Mouse (Mus musculus) lung, postnatal 14 days (tissue): ENCODE results near the gene D7Ertd443e.
A peak's percentile ranks its signal among the peaks of the same experiment; 100 is the strongest.

ENCODE experiments used
- DNase-seq: peaks from one replicate; pipeline ENCODE4 v3.0.0; 2021

Gene D7Ertd443e

DNA sequence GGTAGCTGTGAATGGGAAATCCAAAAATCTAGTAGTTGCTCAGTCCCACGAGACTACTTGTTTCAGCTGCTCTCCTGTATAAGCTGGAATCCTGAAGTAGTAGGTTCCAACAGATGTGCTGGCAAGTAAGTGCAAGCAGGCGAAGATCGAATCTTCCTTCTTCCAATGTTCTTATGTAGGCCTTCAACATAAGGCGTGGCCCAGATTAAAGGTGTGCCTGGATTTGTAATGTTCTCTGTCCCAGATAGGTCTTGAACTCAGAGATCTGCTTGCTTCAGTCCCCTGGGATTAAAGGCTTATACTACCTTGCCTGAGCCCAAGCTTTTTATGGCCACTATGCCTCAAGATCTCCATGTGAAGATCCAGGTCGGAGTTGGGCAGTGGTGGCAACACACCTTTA lies at the start of gene D7Ertd443e:
TSS of gene D7Ertd443e (minus strand) at position 101 of the 400 bp plus-strand sequence.
- no peak for DNase-seq

DNA sequence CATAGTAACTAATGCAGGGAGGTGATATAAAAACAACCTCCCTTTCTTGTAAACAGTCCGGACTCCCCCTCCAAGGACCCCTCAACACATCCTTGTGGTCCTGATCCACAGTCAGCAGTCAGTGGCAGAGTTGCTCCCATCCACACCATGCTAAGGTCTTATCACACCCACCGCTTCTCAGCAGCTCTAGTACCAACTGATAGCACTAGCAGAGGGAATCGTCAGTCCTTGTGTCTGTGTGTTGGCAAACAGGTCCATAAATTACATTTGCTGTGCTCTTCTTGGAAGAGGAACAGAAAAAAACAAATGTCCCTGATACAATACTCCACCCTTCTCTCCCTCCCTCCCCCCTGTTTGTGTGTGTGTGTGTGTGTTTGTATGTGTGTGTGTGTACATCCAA lies 46.2 kb upstream of the D7Ertd443e start:
- DNase-seq, result no peak

DNA sequence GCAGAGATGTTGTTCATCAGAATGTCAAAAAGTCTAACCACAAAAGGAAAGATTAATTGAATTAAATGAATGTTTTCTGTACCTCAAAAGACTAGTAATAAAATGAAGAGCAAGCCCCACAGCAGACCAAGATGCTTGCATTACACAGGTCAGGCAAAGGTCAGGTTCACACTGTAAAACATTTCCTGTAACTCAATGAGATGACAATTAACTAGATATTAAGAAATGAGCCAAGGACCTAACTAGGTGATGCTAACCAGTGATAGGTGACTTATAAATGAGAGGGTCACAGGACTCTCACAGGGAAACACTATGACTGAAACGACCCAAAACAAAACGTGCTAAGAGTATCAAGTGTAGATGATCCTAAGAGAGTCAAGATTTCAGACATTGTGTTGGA lies 43.2 kb upstream of the D7Ertd443e start:
- DNase-seq, result no peak

DNA sequence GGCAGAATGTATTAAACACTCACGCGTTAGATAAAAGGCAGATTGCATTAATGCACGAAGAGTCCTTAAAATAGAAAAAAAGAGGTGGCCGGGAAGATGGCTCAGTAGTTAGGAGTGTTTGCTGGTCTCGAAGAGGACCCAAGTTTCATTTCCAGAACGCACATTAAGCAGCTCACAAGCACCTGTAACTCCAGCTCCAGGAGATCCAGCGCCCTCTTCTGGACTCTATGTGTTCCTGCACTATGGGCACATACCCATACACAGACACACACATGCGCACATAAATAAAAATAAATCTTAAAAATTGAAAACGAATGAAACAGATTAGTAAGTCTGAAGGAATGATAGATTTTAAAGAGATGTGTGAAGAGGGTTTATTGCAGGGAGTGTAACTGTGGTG lies 29.6 kb upstream of the D7Ertd443e start:
- no peak for DNase-seq

DNA sequence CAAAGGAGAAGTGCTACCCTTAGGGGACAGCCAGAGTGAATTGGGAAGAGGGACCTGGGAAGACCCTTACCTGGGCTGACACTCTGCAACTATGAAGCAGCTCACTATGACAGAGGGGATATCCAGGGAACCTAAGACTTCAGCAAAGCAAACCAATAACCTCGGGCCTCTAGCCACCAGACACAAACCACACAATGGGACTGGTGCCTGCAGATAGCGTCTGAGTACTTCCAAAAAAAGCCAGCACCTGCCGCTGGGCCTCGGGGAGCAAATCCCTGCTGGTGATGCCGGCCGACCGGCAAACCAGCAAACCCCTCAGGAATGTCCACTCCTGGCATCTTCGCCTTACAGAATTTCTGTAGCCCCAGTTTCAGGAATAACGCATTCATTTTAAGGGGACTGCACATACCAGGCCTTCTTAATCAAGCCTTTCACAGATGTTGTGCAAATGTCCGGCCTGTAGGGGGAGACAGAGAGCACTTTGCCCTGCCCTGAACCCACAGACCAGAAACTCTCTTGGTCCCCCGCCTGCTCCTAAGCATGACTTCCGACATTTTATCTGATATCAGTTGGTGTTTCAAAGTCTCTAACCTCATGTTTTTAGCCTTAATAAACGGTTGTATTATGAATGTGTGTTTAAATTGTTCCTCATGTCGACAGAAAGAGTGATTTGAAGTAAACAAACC lies 28.7 kb upstream of the D7Ertd443e start:
- peak; percentile 72 for DNase-seq

DNA sequence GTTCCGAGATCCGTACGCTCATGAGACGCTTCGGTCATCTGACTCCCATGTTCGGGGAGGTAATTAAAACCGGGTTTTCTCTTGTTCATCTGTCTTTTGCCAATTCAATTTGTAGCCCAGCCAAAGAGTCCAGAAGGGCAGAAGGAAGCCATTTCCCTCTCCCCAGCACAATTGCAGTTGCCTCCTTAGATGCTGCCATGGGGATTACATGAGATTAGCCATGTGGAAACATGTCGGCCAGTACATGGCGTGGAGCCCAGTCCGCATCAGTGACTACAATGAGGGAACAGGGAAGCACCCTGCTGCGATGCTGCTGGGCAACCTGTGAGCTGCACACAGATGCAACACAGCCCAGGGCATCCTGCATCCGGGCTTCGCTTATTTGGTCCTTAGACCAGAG lies 23.2 kb upstream of the D7Ertd443e start:
- no peak for DNase-seq

DNA sequence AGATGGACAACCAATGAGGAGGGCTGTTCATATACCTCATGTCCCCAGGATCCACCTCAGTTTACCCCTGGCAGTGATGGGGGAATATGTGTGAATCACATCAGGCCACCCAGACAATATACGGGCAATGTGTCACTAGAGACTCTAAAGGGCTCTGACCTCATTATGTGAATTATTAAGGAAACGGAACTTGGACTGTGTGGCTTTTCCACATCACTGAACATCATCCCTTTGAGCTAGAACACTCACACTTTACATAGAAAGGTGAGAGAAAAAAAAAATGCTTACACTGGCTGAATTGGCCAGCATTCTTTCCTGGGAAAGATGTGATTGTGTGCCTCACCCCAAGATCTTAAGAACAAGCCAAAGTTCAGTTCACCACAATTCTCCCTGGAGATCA lies 15.3 kb upstream of the D7Ertd443e start:
- no peak for DNase-seq

DNA sequence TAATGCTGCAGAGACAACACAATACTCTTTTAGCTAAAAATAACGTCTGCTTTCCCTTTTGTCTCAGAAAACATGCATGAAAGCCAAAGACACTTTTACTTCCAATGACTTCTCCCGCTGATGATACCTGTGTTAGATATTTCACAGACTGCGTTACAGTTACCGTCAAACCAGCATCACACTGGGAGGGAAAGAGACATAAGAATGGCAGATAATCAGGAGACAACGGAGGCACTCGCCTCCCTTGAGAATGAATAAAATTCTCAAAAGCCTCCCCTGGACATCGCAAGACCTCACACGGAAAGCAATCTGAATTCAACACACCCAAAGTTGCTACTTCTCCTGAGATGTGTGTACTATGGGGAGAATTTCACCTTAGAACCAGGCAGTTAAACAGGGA lies 11.3 kb upstream of the D7Ertd443e start:
- no peak for DNase-seq

DNA sequence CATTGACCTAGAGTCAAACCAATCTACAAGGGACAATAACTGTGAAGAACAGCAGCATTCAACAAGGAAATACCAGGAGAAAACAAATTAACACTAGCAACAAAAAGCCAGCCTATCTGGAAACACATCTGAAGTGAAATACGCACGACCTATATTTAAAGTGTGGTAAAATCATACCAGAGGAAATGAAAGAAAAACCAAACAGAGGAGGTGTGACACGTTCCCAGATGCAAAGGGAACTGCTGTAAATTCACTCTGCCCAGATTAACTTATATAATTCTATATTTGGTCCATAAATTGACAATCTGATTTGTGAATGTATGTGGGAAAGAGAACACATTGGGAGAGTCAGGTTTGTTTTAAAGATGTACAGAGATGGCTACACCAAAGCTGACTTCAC lies 2.7 kb downstream of the D7Ertd443e start:
- no peak for DNase-seq

DNA sequence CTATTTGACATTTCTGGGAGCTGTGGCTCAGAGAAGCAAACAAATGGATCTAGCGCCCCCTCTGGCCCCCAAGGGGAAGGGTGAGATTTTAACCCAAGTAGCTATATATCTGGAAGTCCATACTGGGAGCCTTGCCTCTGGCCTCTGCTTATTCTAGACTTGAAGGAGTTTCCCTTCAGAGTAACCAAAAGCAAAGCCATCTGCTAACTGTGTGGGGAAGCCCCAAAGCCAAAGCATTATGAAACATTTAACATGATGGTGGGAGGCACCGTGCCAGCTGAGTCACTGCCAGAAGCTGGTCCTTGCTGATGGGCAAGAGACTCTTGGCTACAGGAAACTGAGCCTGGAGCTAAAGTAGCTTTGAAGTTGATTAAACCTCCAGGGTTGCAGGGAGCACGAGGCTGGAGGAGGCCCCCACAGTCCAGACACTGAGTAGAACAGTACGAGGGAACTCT lies 4.0 kb downstream of the D7Ertd443e start:
- peak; percentile 89 for DNase-seq

DNA sequence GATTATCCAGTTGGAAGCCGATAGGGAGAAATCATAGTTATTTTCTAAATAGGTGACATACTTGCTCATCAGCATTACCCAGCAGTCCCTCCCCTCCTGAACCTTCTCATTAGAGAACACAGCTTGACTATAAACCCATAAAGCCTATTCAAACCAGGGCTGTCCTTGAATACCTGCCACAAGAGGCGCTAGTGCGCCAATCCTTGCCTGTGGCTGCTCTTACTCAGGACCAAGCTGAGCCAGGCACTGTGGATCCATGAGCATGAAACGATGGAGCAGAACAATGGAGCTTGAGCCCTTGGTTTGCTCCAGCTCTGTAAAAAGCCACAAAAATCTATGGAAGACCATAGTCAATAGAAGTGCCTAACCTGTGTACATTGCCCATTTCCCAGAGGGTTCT lies 7.2 kb downstream of the D7Ertd443e start:
- peak; percentile 57 for DNase-seq

DNA sequence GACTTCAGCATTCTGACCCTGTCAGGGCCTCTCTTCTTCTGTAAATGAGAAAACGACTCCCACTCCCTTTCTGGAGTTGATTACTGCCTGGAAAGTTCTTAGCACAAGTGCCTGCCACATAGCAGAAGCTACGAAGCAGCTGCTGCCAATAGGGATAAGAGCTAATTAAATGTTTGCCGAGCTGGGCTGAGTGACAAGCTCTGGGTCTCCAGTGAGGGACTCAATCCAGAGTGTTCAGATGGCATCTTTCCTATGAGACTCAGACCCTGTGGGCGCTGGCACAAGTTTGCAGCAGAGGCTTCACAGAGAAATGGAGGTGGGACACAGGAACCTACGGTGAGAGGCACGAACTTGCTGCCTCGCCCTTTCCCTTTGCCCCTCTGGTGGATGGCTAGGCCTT lies 8.7 kb downstream of the D7Ertd443e start:
- no peak for DNase-seq

DNA sequence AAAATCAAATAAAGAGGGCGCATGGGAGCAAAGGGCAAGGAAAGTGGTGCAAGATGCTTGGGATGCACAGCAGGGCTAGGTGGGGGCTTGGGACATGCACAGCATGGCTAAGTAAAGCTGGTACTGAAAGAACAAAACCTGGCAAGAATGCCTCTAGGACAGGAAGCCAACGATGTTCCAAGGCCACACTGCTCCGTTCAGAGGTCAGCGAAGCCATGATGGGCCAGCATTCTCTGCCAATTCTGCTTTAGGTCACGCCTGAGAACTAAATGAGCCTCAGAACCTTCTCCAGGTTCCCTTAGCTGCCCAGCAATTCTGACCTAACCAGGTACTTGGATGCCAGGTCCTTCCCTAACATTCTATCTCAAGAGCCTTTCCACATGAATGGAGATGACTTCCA lies 13.2 kb downstream of the D7Ertd443e start:
- no peak for DNase-seq

DNA sequence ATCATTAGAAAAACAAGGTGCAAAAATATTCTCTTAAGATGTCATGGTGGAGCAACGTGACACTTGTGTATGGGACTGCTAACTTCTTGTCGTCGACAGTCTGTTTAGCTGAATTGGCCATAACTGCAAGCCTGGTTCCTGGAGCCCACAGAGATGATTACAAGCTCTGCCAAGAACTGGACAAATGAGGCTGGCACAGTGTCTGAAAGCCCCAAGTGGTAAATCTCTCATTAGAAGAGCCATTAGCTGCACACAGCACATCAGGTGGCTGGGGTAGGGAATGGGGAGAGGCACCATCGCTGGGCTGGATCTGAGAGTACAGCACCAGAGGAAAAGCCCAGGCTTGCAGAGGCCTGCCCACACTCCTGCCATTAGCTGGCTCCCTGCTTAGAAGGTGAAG lies 16.2 kb downstream of the D7Ertd443e start:
- no peak for DNase-seq

DNA sequence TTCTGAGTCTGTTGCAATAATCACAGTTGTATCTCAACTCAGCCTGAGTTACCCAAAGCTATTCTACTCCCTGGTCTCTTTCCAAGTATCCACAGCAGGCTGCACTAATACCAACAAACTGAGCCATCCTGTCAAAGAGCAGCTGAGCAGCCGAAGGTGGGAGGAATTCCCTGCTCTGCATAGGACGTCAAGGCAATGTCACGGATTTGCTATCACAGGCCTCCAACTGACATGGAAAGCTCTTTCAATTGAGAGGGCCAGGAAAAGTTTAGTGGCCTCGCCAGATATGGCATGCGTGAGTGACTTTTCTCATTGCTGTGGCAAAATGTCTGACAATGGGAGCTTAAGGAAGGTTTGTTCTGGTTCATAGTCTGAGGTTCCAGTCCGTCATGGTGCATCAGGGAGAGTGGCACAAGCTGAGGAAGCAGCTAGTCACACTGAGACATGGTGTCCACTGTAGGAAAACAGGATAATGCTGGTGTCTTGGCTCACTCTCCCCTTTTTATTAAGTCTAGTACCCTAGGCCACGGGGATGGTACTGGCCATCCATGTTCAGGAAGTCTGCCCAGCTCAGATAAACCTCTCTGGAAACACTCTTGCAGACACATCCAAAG lies 23.1 kb downstream of the D7Ertd443e start:
- no peak for DNase-seq

DNA sequence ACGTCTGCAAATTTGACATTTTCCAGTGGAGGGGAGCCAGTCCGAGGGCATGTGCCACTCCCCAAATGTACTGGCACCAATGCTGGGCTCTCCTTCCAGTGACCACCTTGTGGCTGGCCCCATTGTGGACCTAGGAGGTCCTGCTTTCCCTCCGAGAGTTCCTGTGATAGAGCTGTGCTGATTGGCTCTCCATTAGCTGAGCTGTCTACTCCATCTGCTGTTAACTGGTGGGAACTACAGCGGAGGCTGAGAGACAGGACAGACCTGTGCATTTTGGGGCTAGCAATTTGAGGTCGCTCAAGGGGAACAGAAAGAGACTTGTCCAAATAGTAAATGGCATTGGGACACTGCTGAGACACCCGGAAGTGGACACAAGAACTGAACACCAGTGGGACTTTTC lies 36.6 kb downstream of the D7Ertd443e start:
- DNase-seq, result peak; percentile 75

DNA sequence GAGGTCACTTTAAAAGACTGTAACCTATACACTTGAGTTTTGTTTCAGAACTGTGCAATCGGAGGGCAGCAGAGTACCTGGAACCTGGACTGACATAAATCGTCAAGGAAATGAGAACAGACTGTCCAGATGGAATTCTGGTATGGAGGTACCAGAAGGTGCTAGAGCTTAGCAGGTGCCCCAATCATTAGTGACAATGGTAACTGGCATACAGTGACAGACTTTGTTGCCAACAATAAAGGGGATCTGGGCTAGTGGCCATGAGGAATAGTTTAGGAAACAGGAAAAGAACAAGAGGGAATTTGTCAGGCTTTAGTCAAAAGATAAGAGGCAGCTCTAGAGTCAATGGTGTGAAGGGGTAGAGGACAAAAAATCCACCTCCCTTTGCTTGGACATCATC lies 43.3 kb downstream of the D7Ertd443e start:
- DNase-seq, result no peak

DNA sequence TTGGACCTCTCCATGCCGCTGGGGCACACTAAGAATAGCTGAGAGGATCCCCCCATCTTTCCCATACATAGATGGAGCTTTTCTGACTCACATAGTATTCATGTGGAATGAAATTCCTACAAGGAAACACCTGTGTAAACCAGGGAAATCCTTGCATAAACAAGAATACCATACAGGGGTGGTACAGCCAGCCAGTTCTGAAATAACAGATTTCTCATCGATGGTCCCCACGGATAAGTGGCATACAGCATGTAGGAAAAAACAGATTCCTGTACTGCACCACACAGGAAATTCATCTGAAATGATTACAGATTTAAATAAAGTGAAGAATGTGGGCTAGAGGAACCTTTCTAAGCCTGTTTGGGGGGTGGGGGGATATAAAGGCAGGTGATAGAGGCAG lies 49.5 kb downstream of the D7Ertd443e start:
- DNase-seq, result no peak

DNA sequence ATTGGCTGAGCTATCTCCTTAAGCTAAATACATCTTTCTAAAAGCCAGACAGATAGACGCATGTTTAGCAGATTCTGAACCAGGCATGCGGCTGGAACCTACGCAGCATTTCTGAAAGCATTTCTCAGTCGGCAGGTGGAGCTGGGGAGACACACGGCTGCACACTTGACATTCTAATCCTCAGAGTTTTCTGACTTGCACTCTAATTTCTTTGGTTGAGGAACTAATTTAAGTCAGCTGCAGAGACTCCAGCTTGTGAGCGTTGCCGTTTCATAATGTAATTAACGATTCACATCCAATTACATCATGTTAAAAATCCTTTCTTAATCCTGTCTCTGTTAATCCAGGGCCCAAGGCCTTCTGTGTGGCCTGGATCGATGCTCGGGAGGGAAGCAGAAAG lies 64.5 kb downstream of the D7Ertd443e start:
- no peak for DNase-seq

DNA sequence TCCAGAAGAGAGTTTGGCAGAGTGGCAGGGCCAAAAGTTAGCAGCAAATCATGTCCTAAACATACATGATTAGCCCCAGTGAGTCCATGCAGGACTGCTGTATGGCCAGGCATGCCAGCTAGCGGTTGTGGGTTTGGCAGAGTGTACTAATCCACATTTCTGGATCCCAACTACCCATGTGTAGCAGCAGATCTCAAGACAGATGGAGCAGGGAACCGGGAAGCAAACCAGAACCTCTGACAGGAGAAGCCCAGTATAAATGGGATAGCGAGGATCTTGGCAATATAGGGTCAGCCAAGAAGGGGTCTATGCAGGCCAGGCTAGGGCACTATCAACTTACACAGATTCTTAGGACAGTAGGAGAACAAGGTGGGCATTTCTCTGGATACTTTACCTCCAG lies 83.4 kb downstream of the D7Ertd443e start:
- no peak for DNase-seq

DNA sequence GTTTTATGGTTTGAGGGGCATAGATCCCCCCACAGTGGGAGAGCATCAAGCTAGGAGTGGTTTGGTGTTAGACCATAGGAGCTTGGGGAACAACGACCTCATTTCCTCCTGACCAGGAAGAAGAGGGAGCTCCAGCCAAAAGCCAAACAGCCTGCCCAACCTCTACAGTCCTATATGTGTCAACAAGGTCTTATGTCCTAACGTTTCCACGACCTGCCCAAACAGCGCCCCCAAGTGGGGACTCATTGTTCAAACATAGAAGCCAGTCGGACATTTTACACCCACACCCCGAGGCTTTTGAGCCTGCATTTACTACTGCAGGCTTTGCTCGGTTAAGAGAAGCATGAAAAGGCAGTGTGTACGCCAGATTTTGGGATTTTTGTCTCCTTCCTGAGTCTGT lies 84.2 kb downstream of the D7Ertd443e start:
- peak; percentile 46 for DNase-seq

DNA sequence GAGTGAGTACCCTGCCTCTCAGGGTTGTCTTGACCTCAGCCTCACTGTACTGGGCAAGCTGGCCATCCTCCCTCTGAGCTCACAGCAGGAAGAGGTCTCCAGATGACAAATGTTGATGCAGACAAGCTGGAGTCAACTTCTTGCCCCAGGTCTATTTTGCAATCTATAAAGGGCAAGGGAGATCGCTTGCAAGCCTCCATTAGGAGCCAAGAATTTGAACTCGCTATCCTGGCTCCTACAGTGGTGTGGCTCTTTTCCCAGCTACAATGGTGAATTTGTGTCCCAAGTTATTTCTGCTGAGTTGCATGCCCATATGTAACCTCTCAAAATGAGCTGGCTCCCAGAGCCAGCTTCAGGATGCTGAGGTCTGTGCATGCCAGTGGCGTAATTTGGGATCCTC lies 92.7 kb downstream of the D7Ertd443e start:
- DNase-seq, result peak; percentile 25

DNA sequence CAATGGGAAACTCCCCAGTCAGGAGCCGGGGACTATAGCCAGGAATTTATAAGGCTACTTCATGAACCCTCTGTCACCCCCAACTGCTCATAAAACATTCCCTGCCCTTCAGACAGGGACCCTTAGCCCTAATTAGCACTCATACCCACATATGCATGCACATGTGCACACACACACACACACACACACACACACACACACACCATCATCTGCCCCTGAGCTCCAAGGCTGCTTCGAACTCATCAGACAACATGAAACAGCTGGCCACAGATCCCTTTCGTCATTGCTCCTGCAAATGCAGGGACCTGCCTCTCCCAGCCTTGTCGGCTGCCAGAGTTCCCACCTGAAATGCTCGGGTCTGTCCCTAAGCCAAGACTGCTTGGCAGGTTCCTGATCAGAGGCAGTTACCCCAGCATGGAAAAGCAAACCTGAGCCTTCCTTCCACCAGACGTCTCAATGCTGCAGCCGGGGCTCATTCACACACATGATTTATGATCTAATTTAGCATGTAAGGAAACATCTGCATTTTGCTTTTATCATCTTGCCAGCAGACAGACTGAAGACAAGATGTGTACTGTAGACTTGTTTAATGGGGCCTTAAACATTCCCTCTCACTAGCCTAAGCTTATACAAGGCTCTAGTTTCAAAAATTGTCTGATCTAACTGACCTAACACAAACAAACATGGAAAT lies 95.7 kb downstream of the D7Ertd443e start:
- no peak for DNase-seq

DNA sequence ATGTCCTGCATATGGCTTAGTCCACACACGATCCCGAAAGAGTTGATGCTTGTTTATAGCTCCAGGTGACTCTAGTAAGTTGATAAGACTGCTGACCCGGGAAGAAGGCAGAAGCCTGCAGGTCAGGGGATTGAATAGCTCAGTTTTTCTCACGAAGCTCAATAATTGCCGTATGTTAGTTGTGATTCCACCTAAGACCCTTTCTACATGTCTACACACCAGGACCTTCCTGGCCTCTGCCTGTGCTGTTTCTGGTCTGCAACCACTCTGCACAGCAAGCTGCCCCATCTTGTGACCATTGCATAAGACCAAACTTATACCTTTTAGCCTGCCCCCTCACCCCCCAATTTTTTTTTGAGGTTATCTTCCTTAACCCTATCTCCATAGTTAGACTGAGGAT lies 96.3 kb downstream of the D7Ertd443e start:
- DNase-seq, result no peak
